Mouse (Mus musculus): ENCODE results near the gene Olfr474. TPM values are rescaled to one million over a fixed set of nuclear protein-coding genes. Genes with fewer than 3 reads are reported as not detected.
"Not testable (repeated sequence)": the region's sequence is repeated elsewhere in the genome, so short reads cannot be mapped to it uniquely, and the experiment has no call there.

The Olfr474 gene
- polyA plus RNA-seq (2015; fragmentation: Nextera tagmentation; extraction: Ambion mirVana), result not detected in 2 replicates

DNA sequence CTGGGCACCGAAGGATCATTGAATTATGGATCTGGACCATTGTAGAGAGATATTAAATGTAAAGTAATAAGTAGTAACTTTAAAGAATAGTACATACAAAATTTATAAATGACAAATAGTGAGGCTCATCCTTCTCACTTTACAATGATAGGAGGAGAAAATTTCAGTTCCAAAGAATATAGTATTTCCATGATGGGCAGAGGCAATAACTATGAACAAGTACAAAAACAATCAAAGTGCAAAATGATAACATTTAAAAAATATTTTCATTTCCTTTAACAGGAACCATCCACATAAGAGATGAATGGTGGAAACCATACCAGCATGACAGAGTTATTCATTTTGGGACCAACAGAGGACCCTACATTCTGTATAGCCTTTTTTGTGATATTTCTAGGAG lies at the start of gene Olfr474:
Gene Olfr474 (plus strand): TSS at position 301 of the 400 bp plus-strand sequence.
- Histone ChIP-seq H3K4me2 (no peak within 1 kb of the TSS), H3K27me3 (no peaks in the 10 kb centered on the region), H3K4me3 (replicated peaks) (no peak within 1 kb of the TSS), H3K9me3 (replicated peaks) (no peaks in the 10 kb centered on the region), H3K9ac (no peak within 1 kb of the TSS), H3K4me1 (no peaks in the 10 kb centered on the region), H3K36me3 (no peaks in the 10 kb centered on the region), H3K27ac (no peak within 1 kb of the TSS)
- WGBS, result 93% methylated on average over 1 of the region's 1 CpGs
- ATAC-seq (replicated peaks; ENCODE audit: low FRiP score), result no peak

DNA sequence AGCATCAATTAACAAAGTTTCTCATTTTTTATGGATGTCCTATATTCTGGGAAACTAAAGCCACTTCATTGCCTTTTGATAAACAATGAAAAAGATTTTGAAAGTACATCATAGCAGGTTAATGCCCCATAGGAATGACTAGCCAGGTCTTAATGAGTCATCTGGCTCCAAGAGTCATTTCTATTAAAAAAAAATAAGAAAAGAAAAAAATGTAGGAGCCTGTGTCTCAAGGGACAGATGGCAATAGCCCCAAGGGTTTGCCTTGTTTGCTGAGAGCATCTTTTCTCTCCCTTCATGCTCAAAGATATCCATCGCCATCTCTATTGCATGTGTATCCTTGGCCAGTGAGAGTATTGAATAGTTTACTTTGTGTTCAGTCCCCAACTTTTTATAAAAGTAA lies 24.3 kb upstream of the Olfr474 start, which contains the start of gene Olfr473:
Gene Olfr473 (plus strand): TSS at position 301 of the 400 bp plus-strand sequence.
- H3K27ac ChIP-seq, result no peak within 1 kb of the TSS
- no peak within 1 kb of the TSS for H3K4me3 ChIP-seq (replicated peaks)
- no peak within 1 kb of the TSS for H3K4me2 ChIP-seq
- H3K36me3 ChIP-seq, result no peaks in the 10 kb centered on the region
- no peak within 1 kb of the TSS for H3K9ac ChIP-seq
- WGBS, result 97% methylated on average over 1 of the region's 1 CpGs
- H3K27me3 ChIP-seq, result no peaks in the 10 kb centered on the region
- no peaks in the 10 kb centered on the region for H3K9me3 ChIP-seq (replicated peaks)
- H3K4me1 ChIP-seq, result no peaks in the 10 kb centered on the region
- ATAC-seq (replicated peaks; ENCODE audit: low FRiP score), result no peak

DNA sequence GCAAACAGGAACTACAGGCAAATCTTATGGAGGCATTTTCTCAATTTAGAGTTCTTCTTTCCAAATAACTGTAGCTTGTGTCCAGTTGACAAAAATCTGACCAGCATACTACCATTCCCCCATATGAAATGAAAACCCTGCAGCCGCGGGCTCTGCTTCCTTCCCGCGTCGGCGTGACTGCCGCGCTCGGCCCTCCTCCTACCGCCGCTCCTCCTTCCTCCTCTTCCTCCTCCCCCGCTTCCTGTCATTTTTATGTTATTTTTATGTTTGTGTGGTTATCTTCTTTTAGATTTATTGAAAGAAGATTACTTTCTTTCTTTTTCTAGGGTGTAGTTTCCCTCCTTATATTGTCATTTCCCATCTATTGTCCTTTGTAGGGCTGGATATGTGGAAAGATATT lies 1.9 kb upstream of the Olfr474 start:
- not testable (repeated sequence) for H3K4me1 ChIP-seq; H3K4me3 ChIP-seq (replicated peaks); H3K4me2 ChIP-seq; ATAC-seq (replicated peaks; ENCODE audit: low FRiP score); H3K9ac ChIP-seq; H3K27me3 ChIP-seq; H3K36me3 ChIP-seq; H3K9me3 ChIP-seq (replicated peaks); H3K27ac ChIP-seq
- 96% methylated on average over 12 of the region's 12 CpGs for WGBS

DNA sequence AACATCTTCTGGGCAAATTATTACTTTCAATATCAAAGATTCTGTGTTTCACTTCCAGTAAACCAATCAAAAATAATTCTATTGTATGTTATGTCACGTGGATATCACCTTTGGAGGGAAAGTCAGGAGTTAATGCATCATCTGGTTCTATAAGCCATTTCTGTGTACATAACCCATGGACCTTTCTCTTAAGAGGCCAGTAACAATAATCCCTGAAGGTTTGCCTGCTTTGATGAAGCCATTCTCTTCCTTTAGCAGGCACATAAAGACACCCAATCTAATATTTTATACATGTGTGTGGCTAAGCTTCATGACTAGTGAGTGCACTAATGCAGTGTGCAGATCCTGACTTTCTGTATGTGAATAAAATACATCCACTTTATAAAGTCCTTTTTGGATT lies 10.1 kb downstream of the Olfr474 start, which contains the start of gene Olfr476:
Gene Olfr476 (plus strand): TSS at position 301 of the 400 bp plus-strand sequence.
- H3K4me3 ChIP-seq (replicated peaks), result no peak within 1 kb of the TSS
- H3K9me3 ChIP-seq (replicated peaks), result no peaks in the 10 kb centered on the region
- H3K36me3 ChIP-seq, result no peaks in the 10 kb centered on the region
- no peak within 1 kb of the TSS for H3K9ac ChIP-seq
- H3K27me3 ChIP-seq, result no peaks in the 10 kb centered on the region
- H3K27ac ChIP-seq, result no peak within 1 kb of the TSS
- 64% methylated on average over 1 of the region's 1 CpGs for WGBS
- no peak for ATAC-seq (replicated peaks; ENCODE audit: low FRiP score)
- no peak within 1 kb of the TSS for H3K4me2 ChIP-seq
- no peaks in the 10 kb centered on the region for H3K4me1 ChIP-seq

DNA sequence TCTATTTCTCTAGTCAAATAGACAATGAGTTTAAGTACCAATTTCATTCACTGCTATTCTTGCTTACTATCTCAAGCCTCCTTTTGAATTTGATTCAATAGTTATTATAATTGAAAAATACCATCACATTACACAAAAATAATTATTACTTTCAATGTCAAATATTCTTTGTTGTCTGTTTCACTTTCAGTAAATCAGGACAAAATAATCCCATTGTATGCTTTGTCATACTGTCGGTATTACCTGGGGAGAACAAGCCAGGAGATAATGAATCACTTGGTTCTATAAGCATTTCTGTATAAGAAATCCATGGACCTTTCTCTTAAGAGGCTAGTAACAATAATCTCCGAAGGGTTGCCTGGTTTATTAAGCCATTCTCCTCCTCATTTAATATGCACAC lies 31.9 kb downstream of the Olfr474 start, which contains the start of gene Olfr477:
Gene Olfr477 (plus strand): TSS at position 301 of the 400 bp plus-strand sequence.
- 69% methylated on average over 2 of the region's 2 CpGs for WGBS
- no peaks in the 10 kb centered on the region for H3K27me3 ChIP-seq

More for the DNA sequence above, 31.9 kb downstream of the Olfr474 start, which contains the start of gene Olfr477:
- Histone ChIP-seq H3K4me3 (replicated peaks) (no peak within 1 kb of the TSS), H3K4me1 (no peaks in the 10 kb centered on the region), H3K36me3 (no peaks in the 10 kb centered on the region), H3K9me3 (replicated peaks) (no peaks in the 10 kb centered on the region), H3K9ac (no peak within 1 kb of the TSS), H3K4me2 (no peak within 1 kb of the TSS), H3K27ac (no peak within 1 kb of the TSS)
- no peak for ATAC-seq (replicated peaks; ENCODE audit: low FRiP score)

Other genes with a start within 250 kb of the Olfr474 start
- gene Cyb5r2, start 196.6 kb upstream of the Olfr474 start, polyA plus RNA-seq (2015; fragmentation: Nextera tagmentation; extraction: Ambion mirVana), result 0.28 TPM in 1 of 2 replicates, not detected in the other
- gene Ovch2, start 153.4 kb upstream of the Olfr474 start, polyA plus RNA-seq (2015; fragmentation: Nextera tagmentation; extraction: Ambion mirVana), result not detected in 2 replicates
- not detected in 2 replicates for gene Olfr467, start 142.4 kb upstream of the Olfr474 start, polyA plus RNA-seq (2015; fragmentation: Nextera tagmentation; extraction: Ambion mirVana)
- not detected in 2 replicates for gene Olfr469, start 129.1 kb upstream of the Olfr474 start, polyA plus RNA-seq (2015; fragmentation: Nextera tagmentation; extraction: Ambion mirVana)
- gene Olfr470, start 107.2 kb upstream of the Olfr474 start, polyA plus RNA-seq (2015; fragmentation: Nextera tagmentation; extraction: Ambion mirVana), result not detected in 2 replicates
- gene Olfr472, start 56.7 kb upstream of the Olfr474 start, polyA plus RNA-seq (2015; fragmentation: Nextera tagmentation; extraction: Ambion mirVana), result 0.04 TPM in 1 of 2 replicates, not detected in the other
- gene Olfr473, start 24.2 kb upstream of the Olfr474 start, polyA plus RNA-seq (2015; fragmentation: Nextera tagmentation; extraction: Ambion mirVana), result not detected in 2 replicates
- gene Olfr476, start 10.2 kb downstream of the Olfr474 start, polyA plus RNA-seq (2015; fragmentation: Nextera tagmentation; extraction: Ambion mirVana), result not detected in 2 replicates
- gene Olfr477, start 32.0 kb downstream of the Olfr474 start, polyA plus RNA-seq (2015; fragmentation: Nextera tagmentation; extraction: Ambion mirVana), result not detected in 2 replicates
- gene Olfr478, start 79.3 kb downstream of the Olfr474 start, polyA plus RNA-seq (2015; fragmentation: Nextera tagmentation; extraction: Ambion mirVana), result not detected in 2 replicates
- not detected in 2 replicates for gene Olfr479, start 96.0 kb downstream of the Olfr474 start, polyA plus RNA-seq (2015; fragmentation: Nextera tagmentation; extraction: Ambion mirVana)
- gene Olfr480, start 112.7 kb downstream of the Olfr474 start, polyA plus RNA-seq (2015; fragmentation: Nextera tagmentation; extraction: Ambion mirVana), result not detected in 2 replicates
- gene Olfr481, start 125.2 kb downstream of the Olfr474 start, polyA plus RNA-seq (2015; fragmentation: Nextera tagmentation; extraction: Ambion mirVana), result not detected in 2 replicates
- gene Olfr482, start 142.9 kb downstream of the Olfr474 start, polyA plus RNA-seq (2015; fragmentation: Nextera tagmentation; extraction: Ambion mirVana), result 0.06 TPM in 1 of 2 replicates, not detected in the other
- gene Olfr483, start 146.2 kb downstream of the Olfr474 start, polyA plus RNA-seq (2015; fragmentation: Nextera tagmentation; extraction: Ambion mirVana), result not detected in 2 replicates
- gene Olfr484, start 172.8 kb downstream of the Olfr474 start, polyA plus RNA-seq (2015; fragmentation: Nextera tagmentation; extraction: Ambion mirVana), result not detected in 2 replicates
- not detected in 2 replicates for gene Olfr485, start 205.2 kb downstream of the Olfr474 start, polyA plus RNA-seq (2015; fragmentation: Nextera tagmentation; extraction: Ambion mirVana)
- not detected in 2 replicates for gene Olfr486, start 218.1 kb downstream of the Olfr474 start, polyA plus RNA-seq (2015; fragmentation: Nextera tagmentation; extraction: Ambion mirVana)

Measured in kidney, embryonic 15.5 days (tissue).